Mouse (Mus musculus): ENCODE measurements at regions not wholly inside any gene's neighbourhood (a gene's known extent, or its start where the extent isn't known, plus 50 kb on each side); places are given as distances from the start of the nearest gene placed in this dataset.

- DNase-seq (ENCODE audit: low spot score in 2 of 2), result no peak
Observed at GRCm38 (mm10) chr2:61453490-61454281, 124.7 kb upstream of the Tank start.

GRCm38 (mm10) chr2:61452581-61452980 lies 125.8 kb upstream of the Tank start:
- no peak for DNase-seq (ENCODE audit: low spot score in 2 of 2)

- DNase-seq (ENCODE audit: low spot score in 2 of 2), result no peak
Observed at GRCm38 (mm10) chr2:61450731-61451130, 127.7 kb upstream of the Tank start.

- no peak for DNase-seq (ENCODE audit: low spot score in 2 of 2)
Observed at GRCm38 (mm10) chr2:61436591-61436990, 141.8 kb upstream of the Tank start.

- DNase-seq (ENCODE audit: low spot score in 2 of 2), result no peak
Observed at GRCm38 (mm10) chr2:61407881-61408280, 170.5 kb upstream of the Tank start.

- DNase-seq (ENCODE audit: low spot score in 2 of 2), result no peak
Observed at GRCm38 (mm10) chr2:61406104-61406751, 172.2 kb upstream of the Tank start.

- DNase-seq (ENCODE audit: low spot score in 2 of 2), result no peak
Observed at GRCm38 (mm10) chr2:61405261-61405660, 173.1 kb upstream of the Tank start.

GRCm38 (mm10) chr2:61402588-61403487 lies 175.5 kb upstream of the Tank start:
- DNase-seq (ENCODE audit: low spot score in 2 of 2), result no peak

GRCm38 (mm10) chr2:61401636-61402587 lies 176.5 kb upstream of the Tank start:
- DNase-seq (ENCODE audit: low spot score in 2 of 2), result peak; percentile 73 to 76

GRCm38 (mm10) chr2:61398633-61399032 lies 179.8 kb upstream of the Tank start:
- DNase-seq (ENCODE audit: low spot score in 2 of 2), result no peak

- no peak for DNase-seq (ENCODE audit: low spot score in 2 of 2)
Observed at GRCm38 (mm10) chr2:61389622-61390021, 188.8 kb upstream of the Tank start.

GRCm38 (mm10) chr2:61389207-61389606 lies 189.2 kb upstream of the Tank start:
- no peak for DNase-seq (ENCODE audit: low spot score in 2 of 2)

- DNase-seq (ENCODE audit: low spot score in 2 of 2), result no peak
Observed at GRCm38 (mm10) chr2:61387561-61387960, 190.8 kb upstream of the Tank start.

GRCm38 (mm10) chr2:61386966-61387365 lies 191.4 kb upstream of the Tank start:
- no peak for DNase-seq (ENCODE audit: low spot score in 2 of 2)

GRCm38 (mm10) chr2:61384467-61384866 lies 193.9 kb upstream of the Tank start:
- DNase-seq (ENCODE audit: low spot score in 2 of 2), result no peak

GRCm38 (mm10) chr2:61383744-61384295 lies 194.6 kb upstream of the Tank start:
- DNase-seq (ENCODE audit: low spot score in 2 of 2), result no peak

GRCm38 (mm10) chr2:61379076-61379475 lies 199.3 kb upstream of the Tank start:
- DNase-seq (ENCODE audit: low spot score in 2 of 2), result no peak

GRCm38 (mm10) chr2:61378297-61378696 lies 200.1 kb upstream of the Tank start:
- DNase-seq (ENCODE audit: low spot score in 2 of 2), result no peak

GRCm38 (mm10) chr2:61377756-61378155 lies 200.6 kb upstream of the Tank start:
- no peak for DNase-seq (ENCODE audit: low spot score in 2 of 2)

GRCm38 (mm10) chr2:61362606-61363005 lies 215.8 kb upstream of the Tank start:
- DNase-seq (ENCODE audit: low spot score in 2 of 2), result no peak
